Mouse (Mus musculus) activated CD4-positive, CD25-positive, alpha-beta regulatory T cell (primary cell): ENCODE results near the gene Txn2. TPM values are rescaled to one million over a fixed set of nuclear protein-coding genes. Genes with fewer than 3 reads are reported as not detected.

Experiments
- polyA plus RNA-seq, 2 experiments: library from polyadenylated mRNA; unstranded; fragments of 100-300 nt; shearing (Covaris generic); gene quantifications; one replicate each; pipeline ENCODE4 v1.2.1; 2017

The Txn2 gene
- polyA plus RNA-seq = 100 to 1,000 TPM; 188 to 230 TPM

DNA sequence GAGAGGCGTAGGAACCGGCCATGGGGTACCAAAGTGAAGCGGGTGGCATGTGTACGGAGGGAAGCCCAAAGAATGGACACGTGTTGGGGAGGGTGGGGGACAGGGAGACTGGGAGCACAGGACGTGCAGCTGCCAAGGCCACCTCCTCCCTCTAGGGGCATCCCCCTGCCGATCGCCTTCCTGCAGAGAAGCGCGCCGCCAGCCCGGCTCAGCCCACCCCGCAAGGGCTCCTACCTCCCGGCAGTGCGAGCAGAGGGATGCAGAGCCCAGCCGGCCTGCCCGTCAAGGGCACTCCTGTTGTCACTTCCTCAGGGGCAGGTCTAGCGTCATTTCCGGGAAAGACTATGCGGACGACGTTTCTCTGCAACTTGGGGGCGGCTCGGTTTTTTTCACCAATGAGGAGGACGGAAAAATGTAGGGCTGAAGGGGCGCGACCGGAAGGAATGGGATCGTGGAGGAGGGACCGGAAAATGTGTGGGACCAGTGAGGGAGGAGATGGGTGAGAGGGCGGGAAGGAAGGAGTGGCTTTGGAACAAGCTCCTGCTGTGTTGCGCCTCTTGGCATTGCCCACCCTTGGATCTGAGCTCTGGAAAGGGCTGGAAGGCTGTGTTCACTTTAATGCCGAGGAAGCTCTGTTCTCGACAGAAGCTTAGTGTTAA, at the start of gene Txn2:
Txn2 (minus strand) TSS at position 334 of the 659 bp plus-strand sequence.

DNA sequence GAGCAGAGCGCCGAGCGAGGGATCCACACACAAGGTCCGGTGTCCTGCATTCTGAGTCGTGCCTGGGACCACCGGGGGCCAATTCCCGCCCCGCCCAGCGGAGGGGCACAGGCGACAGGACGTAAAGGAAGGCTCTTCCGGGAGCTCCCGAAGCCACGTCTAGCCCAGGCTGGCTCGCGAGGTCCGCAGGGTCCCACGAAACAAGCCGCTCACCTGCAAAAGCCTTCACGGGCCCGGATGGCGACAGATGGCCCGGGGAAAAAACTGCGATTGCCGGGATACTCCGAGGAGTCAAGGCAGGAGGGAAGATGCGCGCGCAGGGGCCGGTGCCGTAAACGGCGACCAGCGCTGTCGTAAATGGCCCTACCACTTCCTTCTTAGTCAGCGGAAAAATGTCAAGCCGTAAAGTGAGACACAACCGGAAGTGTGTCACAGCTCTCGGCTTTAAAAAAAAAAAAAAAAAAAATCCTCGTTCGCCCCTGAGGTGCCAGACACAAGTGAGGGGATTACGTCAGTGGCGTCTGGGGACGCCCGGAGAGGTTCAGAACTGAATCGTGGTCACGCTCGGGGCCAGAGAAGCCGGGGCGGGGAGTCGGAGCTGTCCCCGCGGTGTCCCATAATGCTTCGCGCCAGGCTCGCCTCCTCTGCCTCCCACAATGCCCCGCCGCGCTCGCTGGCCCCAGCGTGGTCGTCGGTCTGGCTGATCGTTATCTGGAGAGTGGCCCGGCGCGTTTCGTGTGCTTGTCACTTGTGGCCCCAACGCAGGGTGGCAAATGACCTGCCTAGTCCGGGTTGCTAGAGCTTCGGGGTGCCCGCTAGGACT, 41.9 kb upstream of the Txn2 start, which contains the start of gene Eif3d:
Eif3d (minus strand) TSS at position 344 of the 823 bp plus-strand sequence.

DNA sequence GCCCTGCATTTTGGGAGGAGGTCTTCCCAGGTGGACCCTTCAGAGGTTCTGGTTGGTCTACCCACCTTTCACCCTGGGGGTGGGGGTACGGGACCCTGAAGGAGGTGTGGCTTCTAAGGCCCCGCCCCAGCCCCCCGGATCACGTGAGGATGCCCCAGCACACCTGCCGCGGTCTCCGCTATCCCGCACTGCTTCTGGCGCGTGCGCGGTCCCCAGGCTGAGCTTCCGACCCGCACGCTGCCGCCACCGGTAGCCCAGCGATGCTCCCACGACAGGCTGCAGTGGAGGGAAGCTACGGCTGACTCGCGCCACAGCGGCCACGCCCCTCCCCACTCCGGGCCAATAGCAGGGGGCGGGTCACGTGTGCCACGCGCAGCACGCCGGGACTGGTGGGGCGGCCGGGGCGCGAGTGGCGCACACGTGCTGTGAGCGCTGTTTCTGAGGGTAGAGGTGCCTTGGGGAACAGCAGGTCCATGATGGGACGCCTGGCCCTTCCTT, 27.6 kb upstream of the Txn2 start, which contains the start of gene Foxred2:
Foxred2 (minus strand) TSS at position 319 of the 498 bp plus-strand sequence.

Other genes starting within 250 kb of the Txn2 start
- 100 to 1,000 TPM in 1 of 2 experiments, 10 to 100 TPM in 1; 42.2 to 233 TPM for gene Apol7e, start 230.1 kb downstream of the Txn2 start, polyA plus RNA-seq
- gene Apol9b, start 200.0 kb downstream of the Txn2 start, polyA plus RNA-seq = 10 to 100 TPM; 13.2 to 66.3 TPM
- gene Apol8, start 172.0 kb downstream of the Txn2 start, polyA plus RNA-seq = under 1 TPM; 0.06 to 0.42 TPM
- gene Myh9, start 86.8 kb downstream of the Txn2 start, polyA plus RNA-seq = 100 to 1,000 TPM; 122 to 330 TPM
- 1 to 10 TPM; 2.5 to 4.2 TPM for gene Foxred2, start 27.7 kb upstream of the Txn2 start, polyA plus RNA-seq
- gene Eif3d, start 41.8 kb upstream of the Txn2 start, polyA plus RNA-seq = 100 to 1,000 TPM; 185 to 207 TPM
- gene Cacng2, start 191.0 kb upstream of the Txn2 start, polyA plus RNA-seq = not detected
- gene Ift27, start 245.1 kb upstream of the Txn2 start, polyA plus RNA-seq = 10 to 100 TPM; 58.1 to 62.2 TPM